In genomic region chr19:45078971-45079764, GRCm38 (mm10) we compare ENCODE assay signal across 7 mouse cellular contexts. TPM values are rescaled to one million over a fixed set of nuclear protein-coding genes. Genes with fewer than 3 reads are reported as not detected.
DNase-seq lines count a peak whose midpoint lies in the region; ATAC-seq and TF ChIP-seq lines count a peak whose summit lies in the region.

No protein-coding gene starts in this region.

- H3K4me2 ChIP-seq in forebrain, embryonic 16.5 days (ENCODE audit: low read length) = peak overlapping the region; percentile 48
- peak overlapping the region; percentile 50 for H3K4me2 ChIP-seq in midbrain, embryonic 15.5 days

- H3K9me3 ChIP-seq in E14TG2a.4 (ENCODE audit: low read length) = 0 out of 2 replicates have a peak, but pooled peaks cover 3% of the 10 kb centered on the region
- H3K9me3 ChIP-seq in forebrain, embryonic 16.5 days (ENCODE audit: control insufficient read depth, low read length) = no peaks in the 10 kb centered on the region
- H3K9me3 ChIP-seq in midbrain, embryonic 15.5 days = no peaks in the 10 kb centered on the region

- 4% methylated on average over 17 of the region's 17 CpGs for WGBS in forebrain, embryonic 16.5 days
- WGBS in midbrain, embryonic 15.5 days = 6% methylated on average over 17 of the region's 17 CpGs

- peaks cover 65% of the 10 kb centered on the region for H3K27me3 ChIP-seq in E14TG2a.4 (ENCODE audit: insufficient read depth, low read length)
- peaks cover 58% of the 10 kb centered on the region for H3K27me3 ChIP-seq in forebrain, embryonic 16.5 days (replicated peaks; ENCODE audit: control insufficient read depth, insufficient read depth, low read length)
- peaks cover 77% of the 10 kb centered on the region for H3K27me3 ChIP-seq in midbrain, embryonic 15.5 days (replicated peaks)

- H3K9ac ChIP-seq in forebrain, embryonic 16.5 days (replicated peaks; ENCODE audit: low read depth, low read length) = no peak overlapping the region
- H3K9ac ChIP-seq in midbrain, embryonic 15.5 days = no peak overlapping the region

- peaks cover 69% of the 10 kb centered on the region for H3K4me1 ChIP-seq in E14TG2a.4 (replicated peaks; ENCODE audit: low read depth, low read length)
- peaks cover 40% of the 10 kb centered on the region for H3K4me1 ChIP-seq in forebrain, embryonic 16.5 days (replicated peaks; ENCODE audit: control insufficient read depth, insufficient read depth, low read length)
- H3K4me1 ChIP-seq in midbrain, embryonic 15.5 days = peaks cover 41% of the 10 kb centered on the region

- peak; percentile 80 for DNase-seq in NIH3T3 (ENCODE audit: low read depth)
- peak; percentile 38 to 64 for DNase-seq in kidney, postnatal 4 days
- DNase-seq in ovary, postnatal 14 days (ENCODE audit: low spot score) = no peak
- DNase-seq in Muller cell, postnatal 12 days (ENCODE audit: inconsistent ontology term) = no peak

- no peaks in the 10 kb centered on the region for H3K36me3 ChIP-seq in E14TG2a.4 (ENCODE audit: insufficient read depth, low read length)
- H3K36me3 ChIP-seq in forebrain, embryonic 16.5 days (ENCODE audit: control insufficient read depth, insufficient read depth) = no peaks in the 10 kb centered on the region
- H3K36me3 ChIP-seq in midbrain, embryonic 15.5 days (replicated peaks) = no peaks in the 10 kb centered on the region

- no peak for TF ChIP-seq CTCF in E14TG2a.4 (conservative IDR thresholded peaks at IDR 0.05; ENCODE audit: low read length)

- peak overlapping the region; percentile 69 for H3K4me3 ChIP-seq in E14TG2a.4 (replicated peaks; ENCODE audit: low read length)
- peak overlapping the region; percentile 29; the same call in 1 of the 2 replicates for H3K4me3 ChIP-seq in forebrain, embryonic 16.5 days (replicated peaks; ENCODE audit: low read length)
- peak overlapping the region; percentile 29 for H3K4me3 ChIP-seq in midbrain, embryonic 15.5 days

- H3K27ac ChIP-seq in forebrain, embryonic 16.5 days (ENCODE audit: low read length) = no peak overlapping the region
- H3K27ac ChIP-seq in midbrain, embryonic 15.5 days = no peak overlapping the region

- ATAC-seq in forebrain, embryonic 16.5 days = no peak
- ATAC-seq in midbrain, embryonic 15.5 days (replicated peaks) = no peak

RNA-seq across cellular contexts. Expression of gene Kazald1, which starts 4.1 kb away (rescaled TPM):
- polyA plus RNA-seq in forebrain, embryonic 16.5 days (2015; fragmentation: Nextera tagmentation; extraction: Ambion mirVana) = 0.80 and 3.4 TPM in 2 replicates
- polyA plus RNA-seq in midbrain, embryonic 15.5 days (2015; fragmentation: Nextera tagmentation; extraction: Ambion mirVana) = 1.3 TPM in 2 replicates

RNA-seq across cellular contexts. Expression of gene Sfxn3, which starts 31.9 kb away (rescaled TPM):
- 69.5 and 80.3 TPM in 2 replicates for polyA plus RNA-seq in forebrain, embryonic 16.5 days (2015; fragmentation: Nextera tagmentation; extraction: Ambion mirVana)
- polyA plus RNA-seq in midbrain, embryonic 15.5 days (2015; fragmentation: Nextera tagmentation; extraction: Ambion mirVana) = 89.6 and 97.2 TPM in 2 replicates

RNA-seq across cellular contexts. Expression of gene Pdzd7, which starts 33.7 kb away (rescaled TPM):
- 1.9 and 2.7 TPM in 2 replicates for polyA plus RNA-seq in forebrain, embryonic 16.5 days (2015; fragmentation: Nextera tagmentation; extraction: Ambion mirVana)
- 3.2 and 4.1 TPM in 2 replicates for polyA plus RNA-seq in midbrain, embryonic 15.5 days (2015; fragmentation: Nextera tagmentation; extraction: Ambion mirVana)

Comparison
In these comparisons a context has a peak if more than half of its experiments do, and no peak if none do; other contexts are left out.
1. DNase-seq: peak in NIH3T3 (single experiment) and kidney, postnatal 4 days (2 of 2); none in ovary, postnatal 14 days (single experiment) and Muller cell, postnatal 12 days (single experiment).
2. Peak in every context shown above with its lines, with median percentiles within 50 percentile points of each other: H3K4me3 ChIP-seq.